Mouse (Mus musculus) lung, embryonic 15.5 days (tissue): ENCODE measurements around the gene Baz1b. TPM values are rescaled to one million over a fixed set of nuclear protein-coding genes. Genes with fewer than 3 reads are reported as not detected.

Source experiments
- ATAC-seq: fragments of 200-750 bp; cut with Nextera tagmentation; 2 replicates; pipeline ENCODE4 v1.8.0; 2017; ENCODE audit warnings: moderate number of reproducible peaks, borderline replicate concordance; ENCODE audit not compliant: low FRiP score, low TSS enrichment; ENCODE audit errors: extremely low read depth
- H3K27ac ChIP-seq: fragments of 300-500 bp; sonication (generic); 2 replicates; pipeline ENCODE4 v1.5.1; 2015; ENCODE audit warnings: moderate library complexity, mild to moderate bottlenecking, inconsistent platforms
- H3K27me3 ChIP-seq: fragments of 300-500 bp; sonication (generic); 2 replicates; pipeline ENCODE4 v1.6.1; 2015; ENCODE audit warnings: inconsistent platforms
- H3K36me3 ChIP-seq: fragments of 300-500 bp; sonication (generic); 2 replicates; pipeline ENCODE4 v1.6.1; 2015; ENCODE audit warnings: inconsistent platforms
- H3K4me1 ChIP-seq: fragments of 300-500 bp; sonication (generic); 2 replicates; pipeline ENCODE4 v1.6.1; 2015; ENCODE audit warnings: inconsistent platforms
- H3K4me2 ChIP-seq: fragments of 300-500 bp; sonication (generic); 2 replicates; pipeline ENCODE4 v1.6.1; 2015; ENCODE audit warnings: inconsistent platforms, mild to moderate bottlenecking, moderate library complexity
- H3K4me3 ChIP-seq: fragments of 300-500 bp; sonication (generic); 2 replicates; pipeline ENCODE4 v1.5.1; 2015; ENCODE audit warnings: mild to moderate bottlenecking, inconsistent platforms
- H3K9ac ChIP-seq: fragments of 300-500 bp; sonication (generic); 2 replicates; pipeline ENCODE4 v1.6.1; 2015; ENCODE audit warnings: inconsistent platforms
- H3K9me3 ChIP-seq: fragments of 300-500 bp; sonication (generic); 2 replicates; pipeline ENCODE4 v1.6.1; 2016; ENCODE audit warnings: inconsistent platforms
- WGBS: fragments of 180-500 bp; shearing (Covaris S2); methylation state at CpG from one replicate; pipeline ENCODE4 v1.1.7; 2015; 5-methylcytosine and 5-hydroxymethylcytosine counted together
- polyA plus RNA-seq: library from polyadenylated mRNA; unstranded; fragments of >200 nt; fragmentation: Nextera tagmentation; extraction: Ambion mirVana; gene quantifications from 2 replicates; pipeline ENCODE4 v1.2.1, GENCODE M21; 2015

Gene Baz1b
- polyA plus RNA-seq, 1 experiment from 2014 or later: 47.9 TPM

DNA sequence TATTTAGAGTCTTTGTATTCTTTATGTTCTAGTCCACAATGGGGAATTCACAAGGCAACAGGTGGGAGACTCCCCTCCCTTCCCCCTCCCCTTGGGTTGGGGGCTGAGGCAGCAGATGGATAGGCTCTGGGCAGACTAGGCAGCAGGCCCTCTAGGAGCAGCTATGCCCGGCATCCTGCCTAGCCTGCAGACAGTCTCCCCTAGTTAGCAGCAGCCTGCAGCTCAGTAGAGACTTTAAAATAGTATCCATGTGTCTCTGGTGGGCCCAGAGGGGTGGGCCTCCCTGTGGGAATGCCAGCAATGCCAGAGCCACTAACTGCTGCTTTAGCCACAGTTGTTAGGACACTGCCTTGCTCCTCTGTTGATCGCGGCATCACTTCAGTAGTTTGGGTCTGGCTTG lies 55.5 kb downstream of the Baz1b start:
- Histone ChIP-seq H3K9ac (no peak overlapping the region), H3K36me3 (peaks cover 93% of the 10 kb centered on the region), H3K4me2 (no peak overlapping the region), H3K9me3 (no peaks in the 10 kb centered on the region), H3K27ac (no peak overlapping the region), H3K27me3 (no peaks in the 10 kb centered on the region), H3K4me1 (no peaks in the 10 kb centered on the region), H3K4me3 (no peak overlapping the region)
- WGBS: 92% methylated on average over 3 of the region's 3 CpGs
- no peak for ATAC-seq

- Histone ChIP-seq H3K27ac (no peak overlapping the region), H3K27me3 (no peaks in the 10 kb centered on the region), H3K36me3 (peaks cover 88% of the 10 kb centered on the region), H3K4me1 (no peaks in the 10 kb centered on the region), H3K9ac (no peak overlapping the region), H3K4me2 (no peak overlapping the region), H3K9me3 (no peaks in the 10 kb centered on the region), H3K4me3 (no peak overlapping the region)
- 90% methylated on average over 1 of the region's 1 CpGs for WGBS
- no peak for ATAC-seq
These were observed 56.1 kb downstream of the Baz1b start for GRCm38 (mm10) chr5:135243166-135243565.

GRCm38 (mm10) chr5:135246531-135246930 lies 59.5 kb downstream of the Baz1b start:
- no peak overlapping the region for H3K9ac ChIP-seq
- peaks cover 54% of the 10 kb centered on the region for H3K36me3 ChIP-seq
- WGBS: 64% methylated on average over 4 of the region's 4 CpGs
- H3K4me3 ChIP-seq: no peak overlapping the region
- H3K4me2 ChIP-seq: no peak overlapping the region
- peaks cover 26% of the 10 kb centered on the region for H3K27me3 ChIP-seq
- no peak overlapping the region for H3K27ac ChIP-seq
- H3K9me3 ChIP-seq: no peaks in the 10 kb centered on the region
- no peak for ATAC-seq
- peaks cover 15% of the 10 kb centered on the region for H3K4me1 ChIP-seq

- no peak for ATAC-seq
- Histone ChIP-seq H3K4me3 (no peak overlapping the region), H3K27me3 (peaks cover 26% of the 10 kb centered on the region), H3K4me2 (no peak overlapping the region), H3K36me3 (peaks cover 46% of the 10 kb centered on the region), H3K9ac (no peak overlapping the region), H3K27ac (no peak overlapping the region), H3K9me3 (no peaks in the 10 kb centered on the region), H3K4me1 (peaks cover 15% of the 10 kb centered on the region)
- 73% methylated on average over 9 of the region's 9 CpGs for WGBS
These were observed 60.3 kb downstream of the Baz1b start for GRCm38 (mm10) chr5:135247337-135247736.

GRCm38 (mm10) chr5:135248956-135249676 lies 62.1 kb downstream of the Baz1b start:
- H3K9ac ChIP-seq: no peak overlapping the region

DNA sequence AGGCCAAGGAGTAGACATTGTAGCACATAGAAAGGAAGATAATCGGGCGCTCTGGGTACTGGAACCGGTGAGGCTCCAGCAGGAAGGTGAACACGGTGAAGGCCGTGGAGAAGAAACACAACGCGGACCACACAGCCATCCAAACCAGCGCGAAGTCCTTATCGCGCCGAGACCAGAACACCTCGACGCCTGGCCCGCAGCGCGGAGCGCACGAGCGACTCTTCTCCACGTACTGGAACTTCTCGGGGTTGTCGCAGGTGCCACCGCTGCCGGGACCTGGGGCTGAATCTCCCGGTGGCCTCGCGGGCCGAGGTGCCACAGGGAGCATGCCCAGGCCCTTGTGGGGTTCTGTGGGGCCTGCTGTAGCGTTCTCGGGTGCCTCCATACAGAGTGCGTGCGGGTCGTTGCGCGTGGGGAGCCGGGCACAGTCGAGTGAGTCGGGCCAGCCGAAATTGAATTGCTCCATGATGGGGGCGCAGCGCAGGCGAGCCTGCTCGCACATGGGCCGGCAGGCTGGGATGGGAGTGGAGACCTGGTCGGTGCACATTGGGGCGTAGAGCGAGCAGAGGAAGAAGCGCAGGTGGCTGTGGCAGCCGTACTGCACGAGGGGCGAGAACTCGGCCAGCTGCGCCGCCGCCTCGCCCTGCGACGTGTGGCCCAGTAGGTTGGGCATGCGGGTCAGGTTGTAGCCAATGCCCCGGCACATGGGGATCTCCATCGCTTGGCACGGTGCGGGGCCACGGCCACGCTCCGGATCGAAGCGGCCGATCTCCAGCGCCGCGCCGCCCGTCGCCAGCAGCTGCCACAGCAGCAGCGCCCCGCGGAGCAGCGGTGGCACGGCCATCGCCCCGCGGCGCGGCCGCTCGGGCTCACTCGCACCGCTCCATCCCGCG lies 63.4 kb downstream of the Baz1b start:
- H3K36me3 ChIP-seq: peaks cover 17% of the 10 kb centered on the region
- peak; percentile 46 for ATAC-seq

More at GRCm38 (mm10) chr5:135248956-135249676, 62.1 kb downstream of the Baz1b start:
- Histone ChIP-seq H3K9me3 (no peaks in the 10 kb centered on the region), H3K4me2 (no peak overlapping the region; the same call in 1 of the 2 replicates), H3K36me3 (peaks cover 30% of the 10 kb centered on the region), H3K27me3 (peaks cover 26% of the 10 kb centered on the region), H3K27ac (no peak overlapping the region), H3K4me3 (no peak overlapping the region), H3K4me1 (peaks cover 20% of the 10 kb centered on the region)
- 76% methylated on average over 16 of the region's 16 CpGs for WGBS
- no peak for ATAC-seq

GRCm38 (mm10) chr5:135251079-135251454 lies 64.0 kb downstream of the Baz1b start, which contains the start of gene Fzd9:
Fzd9 (minus strand) TSS chr5:135251230.
- Histone ChIP-seq H3K9ac (peak within 1 kb of the TSS; percentile 34), H3K36me3 (peaks cover 10% of the 10 kb centered on the region), H3K4me1 (peaks cover 22% of the 10 kb centered on the region), H3K4me3 (peak within 1 kb of the TSS; percentile 53), H3K27me3 (peaks cover 26% of the 10 kb centered on the region), H3K9me3 (no peaks in the 10 kb centered on the region), H3K27ac (no peak within 1 kb of the TSS), H3K4me2 (peak within 1 kb of the TSS; percentile 99)
- WGBS: under 1% methylated on average over 51 of the region's 51 CpGs
- ATAC-seq: peak; percentile 92

More for the DNA sequence above, 63.4 kb downstream of the Baz1b start:
- H3K4me1 ChIP-seq: peaks cover 22% of the 10 kb centered on the region
- 2% methylated on average over 92 of the region's 92 CpGs for WGBS
- H3K27me3 ChIP-seq: peaks cover 26% of the 10 kb centered on the region
- H3K4me2 ChIP-seq: peak overlapping the region; percentile 99
- peak overlapping the region; percentile 34 for H3K9ac ChIP-seq
- H3K9me3 ChIP-seq: no peaks in the 10 kb centered on the region
- H3K4me3 ChIP-seq: peak overlapping the region; percentile 53
- H3K27ac ChIP-seq: no peak overlapping the region

DNA sequence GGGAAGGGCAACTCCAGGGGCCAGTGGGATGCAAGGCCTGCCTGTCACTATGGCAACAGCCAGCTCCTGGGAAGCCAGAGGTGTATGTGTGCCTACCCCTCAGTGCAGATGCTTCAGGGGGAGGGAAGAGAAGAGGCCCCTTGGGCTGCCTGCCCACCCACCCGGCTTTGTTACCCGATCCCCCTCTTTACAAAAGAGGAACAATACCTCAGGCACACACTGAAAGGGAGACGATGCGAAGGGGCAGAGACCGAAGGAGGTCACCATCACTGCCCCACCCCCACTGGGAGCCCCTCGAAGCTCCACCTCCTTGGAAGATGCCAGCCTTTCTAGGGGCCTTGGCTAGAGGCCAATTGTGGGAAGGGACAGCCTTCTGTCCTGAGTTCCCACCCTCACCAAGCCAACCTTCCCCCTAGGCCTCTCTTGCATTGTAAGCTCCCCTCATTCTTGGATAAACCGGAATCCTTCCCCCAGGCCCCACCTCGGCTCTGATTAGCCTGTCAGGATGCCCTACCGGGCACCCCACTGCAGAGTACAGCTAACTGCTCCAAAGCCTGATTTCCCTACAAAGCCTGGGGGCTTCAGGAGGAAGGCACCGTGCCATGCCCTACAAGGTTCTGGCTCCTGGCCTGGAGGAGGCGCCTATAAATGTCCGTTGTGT lies 66.8 kb downstream of the Baz1b start:
- no peak overlapping the region for H3K4me2 ChIP-seq
- no peak overlapping the region for H3K27ac ChIP-seq
- H3K9me3 ChIP-seq: no peaks in the 10 kb centered on the region
- H3K9ac ChIP-seq: no peak overlapping the region
- no peaks in the 10 kb centered on the region for H3K36me3 ChIP-seq
- H3K27me3 ChIP-seq: peaks cover 22% of the 10 kb centered on the region
- H3K4me3 ChIP-seq: no peak overlapping the region
- ATAC-seq: no peak
- WGBS: 14% methylated on average over 12 of the region's 12 CpGs
- H3K4me1 ChIP-seq: peaks cover 31% of the 10 kb centered on the region

GRCm38 (mm10) chr5:135256166-135256565 lies 69.1 kb downstream of the Baz1b start:
- Histone ChIP-seq H3K4me1 (peaks cover 19% of the 10 kb centered on the region), H3K4me3 (no peak overlapping the region), H3K9ac (no peak overlapping the region), H3K36me3 (no peaks in the 10 kb centered on the region), H3K27me3 (no peaks in the 10 kb centered on the region), H3K4me2 (no peak overlapping the region), H3K27ac (no peak overlapping the region), H3K9me3 (no peaks in the 10 kb centered on the region)
- ATAC-seq: no peak
- WGBS: 81% methylated on average over 3 of the region's 3 CpGs

GRCm38 (mm10) chr5:135257559-135257958 lies 70.5 kb downstream of the Baz1b start:
- Histone ChIP-seq H3K4me3 (no peak overlapping the region), H3K9me3 (no peaks in the 10 kb centered on the region), H3K9ac (no peak overlapping the region), H3K27me3 (no peaks in the 10 kb centered on the region), H3K4me2 (no peak overlapping the region), H3K36me3 (no peaks in the 10 kb centered on the region), H3K27ac (no peak overlapping the region), H3K4me1 (peaks cover 16% of the 10 kb centered on the region)
- 80% methylated on average over 12 of the region's 12 CpGs for WGBS
- ATAC-seq: no peak

DNA sequence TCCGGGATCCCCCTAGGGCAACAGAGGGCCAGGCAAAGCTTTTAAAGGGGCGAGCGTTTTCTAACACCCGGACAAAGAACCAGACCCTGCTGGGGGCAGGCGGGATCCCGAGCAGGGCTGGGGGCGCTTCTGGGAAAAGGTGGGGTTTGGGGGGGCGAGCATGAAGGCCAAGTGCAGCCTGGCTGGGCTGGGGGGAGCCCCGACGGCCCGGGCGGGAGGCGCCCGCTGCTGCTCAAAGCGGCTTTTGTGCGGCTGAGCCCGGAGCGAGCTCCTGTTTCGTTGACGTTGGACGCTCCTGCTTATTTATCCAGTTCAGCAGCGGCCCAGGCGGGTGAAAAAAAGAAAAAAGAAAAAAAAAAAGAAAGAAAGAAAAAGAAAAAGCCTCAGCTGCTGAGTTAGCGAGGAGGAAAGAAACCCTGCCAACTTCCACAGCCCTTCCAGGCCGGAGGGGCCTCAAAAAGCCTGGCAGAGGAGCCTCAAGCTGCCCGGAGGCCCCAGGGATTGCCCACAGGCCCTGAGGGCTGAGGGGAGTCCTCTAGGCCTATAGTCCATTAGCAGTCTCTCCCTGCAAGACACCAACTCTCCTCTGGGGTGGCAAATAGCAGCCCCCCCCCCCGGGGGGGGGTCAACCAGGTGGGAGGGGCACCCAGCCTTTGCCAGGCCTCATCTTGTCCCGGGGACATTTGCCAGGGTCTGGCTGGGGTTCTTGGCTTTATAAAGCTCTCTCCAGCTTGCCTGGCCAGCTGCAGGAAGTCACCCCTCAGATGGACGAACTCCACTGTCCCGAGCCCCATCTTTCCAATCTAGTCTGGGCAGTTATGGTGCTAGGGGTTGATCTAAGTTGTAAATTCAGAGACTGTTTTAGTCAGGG lies 71.5 kb downstream of the Baz1b start:
- H3K9ac ChIP-seq: peak overlapping the region; percentile 43
- H3K4me3 ChIP-seq: peak overlapping the region; percentile 28
- peak overlapping the region; percentile 32 for H3K27ac ChIP-seq
- WGBS: 24% methylated on average over 30 of the region's 30 CpGs
- no peaks in the 10 kb centered on the region for H3K36me3 ChIP-seq
- peaks cover 16% of the 10 kb centered on the region for H3K4me1 ChIP-seq
- H3K4me2 ChIP-seq: peak overlapping the region; percentile 56
- ATAC-seq: 0 out of 2 replicates have a peak, but pooled peaks have one; percentile 17
- H3K9me3 ChIP-seq: no peaks in the 10 kb centered on the region
- no peaks in the 10 kb centered on the region for H3K27me3 ChIP-seq
